Mouse (Mus musculus) kidney, postnatal 14 days (tissue): ENCODE measurements around the gene Epb41l3.

Experiments used
- DNase-seq: peaks from one replicate; pipeline ENCODE4 v3.0.0; 2022; ENCODE audit warnings: mixed read lengths

Epb41l3 gene

DNA sequence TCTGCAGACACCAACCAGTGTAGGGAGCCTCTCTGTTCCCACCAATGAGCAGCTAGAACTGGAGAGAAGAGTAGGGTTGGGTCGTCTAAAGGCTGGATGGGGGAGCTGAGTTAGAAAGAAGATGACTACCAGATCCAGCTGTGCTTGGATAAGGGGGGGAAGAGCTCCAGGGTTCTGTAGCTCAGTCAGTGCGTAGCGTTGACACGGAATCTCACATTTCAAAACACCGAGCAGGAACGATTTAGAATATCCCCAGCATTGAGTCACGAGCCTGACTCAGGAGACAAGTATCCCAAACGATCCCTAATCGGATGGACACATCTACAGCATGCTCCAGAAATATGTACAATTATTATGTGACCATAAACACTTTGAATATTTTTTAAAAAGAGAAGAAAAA, 180.4 kb downstream of the Epb41l3 start:
- no peak for DNase-seq

DNA sequence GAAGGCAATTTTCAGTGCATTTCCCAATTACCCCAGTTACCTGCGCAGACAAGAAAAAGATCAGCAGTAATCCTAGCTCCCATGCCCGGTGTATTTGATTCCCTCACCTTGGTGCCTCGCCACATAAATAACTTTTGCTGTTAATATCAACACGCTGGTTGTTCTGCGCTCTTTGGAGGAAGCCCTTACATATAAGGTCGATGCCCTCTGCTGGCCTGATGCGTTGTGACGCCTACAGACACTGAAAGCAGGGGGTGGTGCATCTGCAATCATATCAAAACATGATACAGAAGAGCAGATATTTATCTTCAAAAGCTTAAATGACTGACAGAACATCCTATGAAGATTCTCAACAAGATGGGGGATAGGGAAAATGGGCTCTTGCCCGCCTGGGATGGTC, 181.0 kb downstream of the Epb41l3 start:
- DNase-seq = no peak

DNA sequence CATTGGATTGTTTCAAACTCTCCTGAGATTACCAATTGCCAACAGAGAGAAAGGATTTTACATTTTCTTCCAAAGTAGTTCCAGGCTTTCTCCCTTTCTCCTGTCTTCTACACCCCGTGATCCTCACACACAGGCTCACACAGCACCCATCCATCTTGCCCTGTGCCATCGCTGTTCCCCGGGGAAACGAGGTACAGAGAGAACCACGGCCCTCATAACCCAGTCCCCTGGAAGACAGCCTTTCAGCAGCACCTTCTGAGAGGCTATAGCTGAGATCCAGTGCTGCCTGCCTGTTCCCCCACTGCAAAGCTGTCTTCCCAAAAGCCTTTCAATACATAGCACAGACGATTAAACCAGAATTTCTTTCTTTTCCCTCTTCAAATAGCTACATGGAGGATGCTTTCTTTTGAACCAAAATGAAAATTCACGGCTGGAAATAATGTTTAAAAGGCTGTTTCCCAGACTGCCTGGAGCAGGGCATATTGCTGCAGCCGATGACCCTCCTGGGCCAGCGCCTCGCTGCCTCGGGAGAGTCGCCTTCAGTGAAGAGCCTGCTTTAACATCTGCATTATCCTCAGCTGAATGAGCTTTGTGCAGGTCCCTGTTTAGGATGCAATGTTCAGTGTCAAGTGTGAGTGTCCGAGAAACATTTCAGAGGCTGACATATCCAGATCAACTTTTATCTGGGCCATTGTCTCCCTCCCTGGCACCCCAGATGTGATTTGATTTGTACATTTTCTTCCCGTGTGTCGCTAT, 188.5 kb downstream of the Epb41l3 start:
- no peak for DNase-seq

DNA sequence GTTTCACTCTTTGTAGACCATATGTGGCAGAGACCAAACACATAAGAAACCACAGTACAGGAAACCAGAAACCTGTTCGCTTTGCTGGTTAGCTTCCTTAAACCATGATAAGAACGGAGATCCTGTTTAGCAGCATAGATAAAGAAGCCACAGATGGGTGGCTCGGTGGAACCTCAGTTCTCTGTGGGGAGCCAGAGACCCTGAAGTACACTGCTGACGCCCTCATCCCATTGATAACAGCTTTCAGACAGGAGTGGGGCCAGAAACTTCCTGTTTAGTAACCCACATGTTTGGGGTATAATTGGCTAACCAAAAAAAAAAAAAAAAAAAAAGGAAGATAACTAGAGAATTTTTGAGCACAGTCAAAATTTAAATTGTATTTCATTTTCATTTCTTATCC, 189.7 kb downstream of the Epb41l3 start:
- DNase-seq = no peak

DNA sequence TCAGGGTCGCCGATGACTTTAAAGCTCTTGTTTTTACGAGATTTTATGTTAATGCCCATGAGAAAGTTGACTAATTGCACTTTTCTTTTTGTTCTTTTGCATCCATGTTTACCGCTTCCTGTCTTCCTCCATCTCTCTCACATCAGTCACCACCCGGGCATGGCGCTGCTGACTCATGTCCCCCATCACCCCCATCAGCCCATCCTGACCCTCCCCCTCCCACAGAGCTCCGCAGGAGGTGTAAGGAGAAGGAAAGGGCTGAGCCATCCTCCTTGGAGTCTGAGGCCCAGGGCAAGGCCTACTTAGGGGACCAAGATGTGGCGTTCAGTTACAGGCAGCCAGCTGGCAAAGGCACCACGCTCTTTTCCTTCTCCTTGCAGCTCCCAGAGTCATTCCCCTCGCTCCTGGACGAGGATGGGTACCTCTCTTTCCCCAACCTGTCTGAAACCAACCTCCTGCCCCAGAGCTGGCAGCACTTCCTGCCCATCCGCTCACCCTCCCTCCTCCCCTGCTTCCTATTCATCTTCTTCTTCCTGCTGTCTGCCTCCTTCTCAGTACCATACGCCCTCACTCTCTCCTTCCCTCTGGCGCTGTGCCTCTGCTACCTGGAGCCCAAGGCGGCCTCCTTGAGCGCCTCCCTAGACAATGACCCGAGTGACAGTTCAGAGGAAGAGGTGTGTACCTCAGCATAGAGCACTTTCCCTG, 190.4 kb downstream of the Epb41l3 start:
- no peak for DNase-seq

DNA sequence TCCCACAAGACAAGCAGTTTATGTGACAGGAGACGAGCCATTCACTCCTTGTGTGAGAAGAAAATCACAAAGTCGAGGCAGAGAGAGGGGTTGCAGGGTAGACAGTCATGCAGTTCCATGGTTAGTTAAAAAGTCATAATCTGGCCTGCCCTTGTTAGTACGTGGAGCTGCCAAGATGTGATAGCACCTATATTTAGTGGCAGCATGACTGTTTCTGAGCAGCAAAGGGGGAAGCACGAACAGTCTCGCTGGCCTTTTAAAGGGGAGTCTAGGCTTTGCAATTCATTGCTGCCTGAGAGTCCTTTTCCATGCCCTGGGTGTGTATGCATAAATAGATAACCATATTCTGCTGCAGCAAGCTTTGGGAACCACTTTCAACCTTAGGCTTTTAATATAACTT, 191.5 kb downstream of the Epb41l3 start:
- no peak for DNase-seq

DNA sequence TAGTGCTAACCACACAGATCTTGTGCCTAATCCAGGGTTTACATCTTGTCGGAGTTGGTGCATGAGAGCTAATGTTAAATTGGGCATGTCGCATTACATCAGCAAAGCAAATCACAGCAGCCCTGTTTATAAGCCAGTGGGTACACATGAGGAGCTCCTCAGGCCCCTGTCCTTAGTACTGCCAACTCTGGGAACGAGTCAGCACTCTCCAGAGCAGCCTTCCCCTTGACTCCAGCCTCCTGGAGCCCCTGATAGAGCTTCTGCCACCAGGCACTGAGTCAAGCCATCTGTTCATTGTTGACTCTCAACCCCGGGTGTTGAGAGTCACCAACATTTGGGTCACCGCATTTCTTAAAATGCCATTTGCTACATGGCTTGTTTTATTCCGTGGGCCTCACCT, 192.0 kb downstream of the Epb41l3 start:
- DNase-seq = no peak

DNA sequence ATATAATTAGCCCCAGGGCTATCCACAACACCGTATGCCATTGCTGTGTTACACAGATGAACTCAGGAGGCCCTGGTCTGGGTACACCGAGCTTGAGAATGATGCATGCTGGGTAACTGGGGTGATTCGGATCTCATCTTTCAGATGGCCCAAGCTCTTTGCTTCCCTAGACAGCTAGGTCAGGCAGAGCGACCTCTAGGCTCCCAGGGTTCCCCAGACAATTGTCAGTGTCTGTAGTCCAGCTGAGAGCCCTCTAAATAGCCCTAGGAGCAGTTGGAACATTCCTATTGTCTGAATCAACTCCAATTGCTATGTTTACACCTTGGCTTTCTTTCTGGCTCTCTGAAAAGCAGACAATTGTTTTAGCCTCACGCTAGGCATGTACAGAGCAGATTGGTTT, 201.9 kb downstream of the Epb41l3 start:
- no peak for DNase-seq

DNA sequence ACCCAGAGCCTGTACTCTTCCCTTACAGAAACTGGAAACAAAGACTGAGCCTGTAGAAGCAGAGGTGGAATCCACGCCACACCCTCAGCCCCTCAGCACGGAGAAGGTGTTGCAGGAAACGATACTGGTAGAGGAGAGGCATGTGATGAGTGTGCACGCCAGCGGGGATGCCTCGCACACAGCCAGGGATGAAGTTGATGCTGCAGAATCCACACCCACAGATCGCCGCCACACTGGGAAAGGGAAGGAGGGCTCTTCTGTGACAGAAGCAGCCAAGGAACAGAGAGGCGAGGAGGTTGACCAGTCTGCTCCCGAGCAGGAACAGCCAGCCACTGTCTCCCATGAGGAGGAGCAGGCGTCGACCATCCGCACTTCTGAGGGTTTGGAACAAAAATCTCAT, 209.0 kb downstream of the Epb41l3 start:
- DNase-seq = no peak

DNA sequence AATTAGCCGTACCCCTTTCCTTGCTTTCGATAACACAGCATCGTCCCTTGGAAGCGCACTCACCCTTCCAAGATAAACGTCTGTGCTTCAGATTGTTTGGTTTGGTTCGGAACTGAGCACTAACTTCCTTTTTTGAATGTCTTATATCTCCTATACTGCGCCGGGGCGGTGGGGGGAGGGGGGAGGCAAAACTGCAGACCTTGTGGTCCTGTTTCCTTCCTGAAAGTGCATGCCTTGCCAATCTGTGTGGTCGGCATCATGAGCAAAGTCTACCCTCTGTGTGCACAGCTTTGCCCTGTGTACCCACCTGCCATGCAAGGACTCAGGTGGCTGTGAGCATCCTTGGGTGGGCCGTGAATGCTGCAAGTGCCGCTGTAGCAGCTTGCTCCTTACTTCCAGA, 212.6 kb downstream of the Epb41l3 start:
- DNase-seq = no peak

DNA sequence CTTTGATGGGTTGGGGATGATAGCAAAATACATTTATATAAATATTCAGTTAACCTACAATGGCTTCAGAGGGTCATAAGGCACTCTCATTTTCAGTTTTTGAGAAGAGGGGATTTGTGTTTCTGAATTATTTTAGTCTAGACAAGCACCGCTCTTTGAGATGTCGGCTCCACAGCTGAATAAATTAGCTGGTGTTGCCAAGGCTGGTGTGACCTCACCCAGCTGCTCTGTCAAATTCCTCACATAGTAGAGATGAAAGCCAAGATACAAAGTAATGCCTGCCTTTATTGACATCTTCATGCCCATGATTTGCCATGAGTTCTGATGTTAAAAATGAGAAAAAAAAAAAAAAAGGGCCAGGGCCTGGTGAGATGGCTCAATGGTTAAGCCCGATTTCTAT, 214.8 kb downstream of the Epb41l3 start:
- no peak for DNase-seq

DNA sequence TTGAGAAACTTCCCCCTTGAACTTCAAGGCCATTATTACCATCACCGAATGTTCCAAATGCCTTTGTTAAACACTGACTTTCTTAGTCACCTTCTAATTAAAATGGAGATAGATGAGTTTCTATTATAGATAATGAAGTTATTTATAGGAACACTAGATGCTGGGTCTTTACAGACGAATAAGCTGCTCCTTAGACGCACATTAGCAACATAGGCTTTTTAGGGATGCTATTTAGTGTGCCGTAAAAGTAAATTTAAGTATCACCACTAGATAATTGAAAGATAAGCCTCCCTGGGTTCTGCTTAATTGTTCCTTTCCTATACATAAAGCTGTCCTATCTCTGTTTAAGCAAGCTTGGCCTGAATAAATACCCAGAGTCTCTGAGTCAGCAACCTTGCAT, 226.1 kb downstream of the Epb41l3 start:
- no peak for DNase-seq

DNA sequence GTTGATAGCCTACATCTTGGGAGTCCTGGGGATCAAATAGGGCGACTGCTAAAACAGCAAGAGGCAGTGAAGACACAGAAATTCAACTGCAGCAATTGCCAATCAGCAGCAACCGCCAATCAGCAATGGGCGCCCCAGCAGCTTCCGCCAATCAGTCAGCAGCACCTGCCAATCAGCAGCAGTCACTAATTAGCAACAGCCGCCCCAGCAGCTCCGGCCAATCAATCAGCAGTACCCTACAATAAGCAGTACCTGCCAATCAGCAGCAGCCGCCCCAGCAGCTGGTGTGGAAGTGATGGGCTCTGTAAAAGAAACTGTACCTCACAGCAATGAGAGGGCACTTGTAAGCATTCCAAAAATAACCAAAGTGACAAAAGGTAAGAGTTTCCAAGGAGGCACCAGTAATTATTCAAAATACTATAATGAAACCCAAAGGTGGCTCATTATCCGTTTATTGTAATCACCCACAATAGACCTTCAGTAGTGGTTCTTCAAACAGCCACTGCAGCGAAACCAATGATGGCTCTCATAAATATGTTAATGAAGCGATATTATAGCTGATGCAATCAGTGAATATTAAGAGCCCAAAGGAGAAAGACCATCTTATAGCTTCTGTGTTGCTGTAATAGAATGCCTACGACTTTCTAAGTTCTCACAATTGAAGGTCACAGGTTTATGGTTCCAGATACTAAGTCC, 228.2 kb downstream of the Epb41l3 start:
- DNase-seq = no peak

DNA sequence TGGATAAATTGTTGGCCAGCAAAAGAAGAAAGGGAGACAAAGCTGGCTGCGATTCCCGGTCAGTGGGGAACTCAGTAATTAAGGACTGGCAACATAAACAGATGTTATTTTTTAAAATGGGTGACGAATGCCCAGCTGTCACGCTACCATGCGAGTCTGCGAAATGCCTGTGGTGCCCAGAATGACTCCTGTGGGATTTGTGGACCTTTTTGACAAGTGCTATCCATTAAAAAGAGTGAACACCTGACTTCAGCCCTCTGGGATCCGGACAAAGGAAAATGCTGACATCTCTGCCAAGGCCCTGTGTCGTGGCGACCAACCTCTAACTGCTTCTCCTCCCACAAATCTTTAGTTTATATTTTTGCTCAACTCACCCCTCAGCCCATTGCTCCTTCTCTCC, 232.2 kb downstream of the Epb41l3 start:
- DNase-seq = no peak

DNA sequence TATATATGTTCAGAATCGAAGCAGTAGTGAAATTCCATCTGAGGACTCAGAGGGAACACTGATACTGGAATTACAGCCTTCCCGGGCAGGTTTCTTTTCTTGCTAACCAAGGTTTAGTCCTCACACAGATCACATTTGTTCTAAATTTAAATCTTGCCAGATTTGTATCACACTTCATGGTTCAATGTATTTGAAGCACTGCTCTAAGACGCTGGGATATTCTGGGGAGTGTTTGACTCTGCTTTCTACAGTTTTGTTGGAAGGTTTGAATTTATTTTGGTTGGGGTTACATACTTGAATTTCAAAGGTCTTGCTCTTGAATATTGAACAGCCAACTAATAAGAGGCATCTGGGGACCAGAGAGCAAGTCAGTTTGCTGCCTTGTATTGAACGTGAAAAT, 234.4 kb downstream of the Epb41l3 start:
- no peak for DNase-seq

DNA sequence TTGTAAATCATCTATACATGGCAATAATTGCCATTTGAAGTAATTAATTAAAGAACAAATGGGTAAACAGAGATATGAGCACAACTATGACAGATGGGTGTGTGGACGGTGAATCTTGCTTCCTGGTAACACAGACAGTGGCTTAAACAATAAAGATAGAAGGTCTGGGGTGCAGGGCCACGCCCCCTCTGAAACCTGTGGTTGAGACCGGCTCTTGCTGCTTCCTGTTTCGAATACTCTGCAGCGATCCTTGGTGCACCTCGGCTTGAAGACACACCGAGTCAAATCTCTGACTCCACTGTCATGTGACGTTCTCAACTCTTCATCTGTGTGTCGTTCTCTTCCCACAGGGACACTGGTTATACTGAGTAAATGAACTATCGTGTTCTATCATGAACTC, 245.0 kb downstream of the Epb41l3 start:
- DNase-seq = no peak

DNA sequence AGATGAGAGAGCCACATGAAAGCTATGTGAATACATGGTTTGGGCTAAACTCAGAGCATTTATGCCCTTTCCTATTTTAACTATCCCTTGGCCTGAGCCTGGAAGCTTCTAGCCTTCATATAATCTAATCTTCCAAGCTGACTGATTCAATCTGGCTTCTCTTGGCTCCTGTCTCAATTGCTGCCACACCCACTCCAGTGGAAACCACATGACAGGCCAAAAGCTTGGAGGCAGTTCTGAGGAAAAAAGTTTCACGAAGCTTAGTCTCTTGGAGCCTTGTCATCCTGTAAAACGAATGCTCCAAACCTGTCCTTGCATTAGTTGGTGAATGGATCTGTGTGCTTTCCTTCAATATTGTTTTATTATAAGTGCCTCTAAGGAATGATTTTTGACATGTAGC, 247.2 kb downstream of the Epb41l3 start:
- no peak for DNase-seq
